Mouse (Mus musculus): ENCODE data around the gene Dpp8.
"Not testable (repeated sequence)": the region's sequence is repeated elsewhere in the genome, so short reads cannot be mapped to it uniquely, and the experiment has no call there.

Dpp8 gene

GRCm38 (mm10) chr9:65022580-65023135, 9.6 kb upstream of the Dpp8 start:
- DNase-seq = no peak

- no peak for DNase-seq
These were observed 8.8 kb upstream of the Dpp8 start for GRCm38 (mm10) chr9:65023447-65023846.

DNA sequence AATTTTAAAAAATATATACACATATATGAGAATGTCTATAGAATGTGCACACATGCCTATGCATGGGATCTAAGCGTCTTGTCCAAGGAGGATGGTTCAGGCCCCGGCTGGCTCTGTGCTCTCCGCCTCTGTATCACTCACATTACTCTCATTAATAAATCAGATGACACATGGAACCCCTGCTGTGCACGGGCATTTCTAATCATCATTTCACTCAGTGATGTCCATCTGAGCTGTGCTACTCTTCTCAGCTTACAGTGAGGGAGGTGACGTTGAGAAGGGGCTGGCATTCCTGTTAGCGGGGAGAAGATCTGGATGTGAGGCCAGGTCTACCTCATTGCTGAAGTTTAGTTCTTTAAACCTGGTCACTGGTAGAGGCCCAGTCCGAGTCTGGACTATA, 5.0 kb upstream of the Dpp8 start:
- DNase-seq = no peak

DNA sequence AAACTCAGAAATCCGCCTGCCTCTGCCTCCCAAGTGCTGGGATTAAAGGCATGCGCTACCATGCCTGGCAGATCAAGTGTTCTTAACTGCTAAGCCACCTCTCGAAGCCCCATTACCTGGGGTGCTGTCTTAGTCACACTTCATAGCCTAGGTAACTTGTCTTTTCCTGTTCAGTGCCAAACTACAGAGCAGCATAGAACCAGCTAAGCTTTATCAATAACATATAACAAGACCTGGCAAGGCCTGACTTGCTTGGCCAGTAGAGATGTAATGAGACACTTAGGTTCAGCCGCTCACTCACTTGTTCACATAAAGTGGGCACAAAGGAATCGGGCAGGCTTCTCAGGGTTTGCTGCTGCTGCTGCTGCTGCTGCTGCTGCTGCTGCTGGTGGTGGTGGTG, 3.9 kb upstream of the Dpp8 start:
- DNase-seq = no peak

DNA sequence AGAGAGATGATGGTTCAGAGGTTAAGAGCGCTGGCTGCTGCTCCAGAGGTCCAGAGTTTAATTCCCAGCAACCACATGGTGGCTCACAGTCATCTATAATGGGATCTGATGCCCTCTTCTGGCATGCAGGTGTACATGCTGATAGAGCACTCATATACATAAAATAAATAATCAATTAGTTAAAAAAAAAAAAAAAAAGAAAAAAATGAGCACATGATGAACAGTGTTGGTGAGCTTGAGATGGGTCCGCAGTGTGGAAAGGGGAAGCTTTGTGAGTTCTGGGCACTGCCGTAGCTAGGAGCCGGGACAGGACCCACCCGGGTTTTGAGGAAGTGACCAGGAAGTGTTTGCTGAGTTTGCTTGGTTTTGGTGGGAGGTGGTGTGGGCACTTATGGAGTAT, 859 bp upstream of the Dpp8 start:
- not testable (repeated sequence) for DNase-seq

GRCm38 (mm10) chr9:65031894-65032268, 333 bp upstream of the Dpp8 start:
- DNase-seq = no peak

DNA sequence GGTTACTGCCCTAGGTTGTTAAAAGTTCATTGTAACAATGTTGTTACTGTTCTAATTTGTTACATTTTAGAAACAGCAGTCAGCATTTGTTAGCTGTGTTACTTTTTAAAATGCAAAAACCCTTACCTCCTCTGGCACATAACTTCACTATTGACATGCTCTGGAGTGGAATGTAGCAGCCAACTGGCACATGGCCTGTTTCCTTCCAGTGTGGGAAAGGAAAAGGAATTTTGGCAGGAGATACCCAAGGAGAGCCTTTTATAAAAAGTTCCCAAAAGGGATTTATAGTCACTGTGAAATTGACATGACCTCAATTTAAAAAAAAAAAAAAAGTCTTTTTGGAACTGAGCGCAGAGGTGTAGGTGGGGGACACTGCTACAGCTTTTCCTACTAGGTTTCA, 4.2 kb downstream of the Dpp8 start:
- DNase-seq = no peak

DNA sequence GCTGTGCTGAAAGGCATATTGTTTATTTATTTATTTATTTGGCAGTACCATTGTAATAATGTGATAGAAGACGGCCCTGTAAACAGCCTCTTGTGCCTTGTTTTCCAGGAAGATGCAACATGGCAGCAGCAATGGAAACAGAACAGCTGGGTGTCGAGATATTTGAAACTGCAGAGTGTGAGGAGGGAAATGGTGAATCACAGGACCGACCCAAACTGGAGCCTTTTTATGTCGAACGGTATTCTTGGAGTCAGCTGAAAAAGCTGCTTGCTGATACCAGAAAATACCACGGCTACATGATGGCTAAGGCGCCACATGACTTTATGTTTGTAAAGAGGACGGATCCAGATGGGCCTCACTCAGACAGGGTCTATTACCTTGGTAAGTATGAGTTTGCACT, 4.6 kb downstream of the Dpp8 start:
- no peak for DNase-seq

DNA sequence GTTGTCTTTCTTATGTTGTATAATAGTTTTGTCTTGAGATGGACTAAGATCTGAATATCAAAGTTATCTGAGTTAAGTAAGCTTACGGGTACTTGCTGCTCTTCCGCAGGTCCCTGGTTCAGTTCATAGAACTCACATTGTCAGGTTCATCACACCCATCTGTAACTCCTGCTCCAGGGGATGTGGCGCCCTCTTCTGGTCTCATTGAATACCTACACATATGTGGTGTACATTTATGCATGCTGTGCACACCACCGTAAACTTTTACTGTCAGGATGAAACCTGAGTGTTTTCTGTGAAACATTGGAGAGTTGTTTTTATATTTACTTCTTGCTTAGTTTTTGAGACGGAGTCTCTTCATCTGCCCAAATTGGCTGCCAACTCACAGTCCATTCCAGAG, 9.2 kb downstream of the Dpp8 start:
- DNase-seq = no peak

DNA sequence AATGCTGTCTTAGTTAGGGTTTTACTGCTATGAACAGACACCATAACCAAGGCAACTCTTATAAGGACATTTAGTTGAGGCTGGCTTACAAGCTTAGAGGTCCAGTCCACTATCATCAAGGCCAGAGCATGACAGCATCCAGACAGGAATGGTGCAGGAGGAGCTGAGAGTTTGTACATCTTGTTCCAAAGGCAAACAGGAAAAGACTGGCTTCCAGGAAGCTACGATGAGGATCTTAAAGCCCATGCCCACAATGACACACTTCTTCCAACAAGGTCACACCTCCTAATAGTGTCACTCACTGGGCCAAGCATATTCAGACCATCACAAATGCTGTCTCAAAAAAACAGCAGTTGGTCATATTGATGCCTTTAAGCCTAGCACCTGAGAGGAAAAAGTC, 14.8 kb downstream of the Dpp8 start:
- no peak for DNase-seq

DNA sequence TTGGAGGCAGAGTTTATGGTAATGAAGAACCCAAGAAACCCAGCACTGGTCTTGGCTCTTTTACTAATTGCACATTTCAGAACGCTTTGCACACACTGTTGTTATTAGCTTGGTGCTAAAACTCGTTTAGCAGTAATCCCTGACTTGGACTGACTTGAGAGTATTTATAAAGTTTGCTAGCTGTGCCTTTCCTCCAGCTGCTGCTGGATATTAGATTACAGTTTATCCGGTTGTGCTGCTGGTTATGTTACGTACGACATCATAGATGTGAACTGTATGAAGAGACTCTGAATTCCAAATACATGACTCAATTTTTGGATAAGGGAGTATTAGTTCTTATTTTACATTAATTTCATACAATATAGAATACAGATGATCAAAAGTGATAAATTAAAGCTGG, 17.2 kb downstream of the Dpp8 start:
- DNase-seq = no peak

DNA sequence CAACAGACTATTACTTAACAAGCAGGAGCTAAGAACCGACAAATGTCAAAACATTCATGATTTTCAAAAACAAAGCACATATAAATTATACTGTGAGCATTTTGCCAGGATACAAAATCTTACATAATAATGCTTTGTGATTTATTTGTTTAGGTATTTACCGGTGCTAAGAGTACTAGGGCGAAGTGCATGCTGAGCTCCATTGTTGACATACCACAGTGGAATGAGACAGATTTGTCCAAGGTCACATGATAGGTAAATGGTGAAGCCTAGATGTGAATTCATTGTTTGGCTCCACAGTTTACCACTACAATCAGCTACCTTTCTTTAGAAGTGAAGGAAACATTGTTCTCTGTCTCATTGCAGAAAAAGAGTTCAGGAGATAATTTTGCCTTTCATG, 18.8 kb downstream of the Dpp8 start:
- no peak for DNase-seq

- DNase-seq = no peak
These were observed 32.0 kb downstream of the Dpp8 start for GRCm38 (mm10) chr9:65064251-65064650.

GRCm38 (mm10) chr9:65070587-65070986, 38.4 kb downstream of the Dpp8 start:
- DNase-seq = no peak

GRCm38 (mm10) chr9:65073555-65073954, 41.3 kb downstream of the Dpp8 start:
- no peak for DNase-seq

GRCm38 (mm10) chr9:65074251-65074650, 42.0 kb downstream of the Dpp8 start:
- DNase-seq = no peak

DNA sequence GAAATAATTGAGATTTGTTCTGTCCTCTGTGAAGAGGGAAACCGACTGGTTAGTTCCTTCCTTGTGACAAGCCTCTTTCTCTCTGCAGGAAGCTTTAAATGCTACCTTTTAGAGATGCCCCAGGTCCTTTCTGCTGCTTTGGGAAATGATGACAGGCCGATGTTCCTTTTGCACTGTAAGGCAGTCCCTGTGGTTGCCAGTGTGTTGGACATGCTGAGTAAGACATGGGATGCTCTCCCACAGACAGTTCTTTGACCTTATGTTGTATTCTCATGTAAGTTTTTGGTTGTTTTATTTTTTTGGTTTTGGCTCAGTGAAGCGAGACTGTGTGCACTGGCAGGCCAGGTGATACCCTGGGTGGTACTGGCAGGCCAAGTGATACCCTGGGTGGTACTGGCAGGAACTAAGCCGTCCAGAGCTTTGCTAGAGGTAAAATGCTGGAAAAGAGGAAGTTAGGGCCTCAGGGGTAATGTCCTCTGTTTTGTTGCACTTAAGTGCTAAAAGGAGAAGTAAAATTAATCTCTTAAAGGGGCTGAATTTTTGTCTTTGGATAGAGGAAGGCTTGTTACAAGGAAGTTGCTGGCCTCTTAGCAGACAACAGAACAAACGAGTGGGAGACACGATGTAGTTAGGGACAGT, 42.8 kb downstream of the Dpp8 start:
- DNase-seq = no peak

- DNase-seq = no peak
These were observed 45.3 kb downstream of the Dpp8 start for GRCm38 (mm10) chr9:65077536-65077935.

DNA sequence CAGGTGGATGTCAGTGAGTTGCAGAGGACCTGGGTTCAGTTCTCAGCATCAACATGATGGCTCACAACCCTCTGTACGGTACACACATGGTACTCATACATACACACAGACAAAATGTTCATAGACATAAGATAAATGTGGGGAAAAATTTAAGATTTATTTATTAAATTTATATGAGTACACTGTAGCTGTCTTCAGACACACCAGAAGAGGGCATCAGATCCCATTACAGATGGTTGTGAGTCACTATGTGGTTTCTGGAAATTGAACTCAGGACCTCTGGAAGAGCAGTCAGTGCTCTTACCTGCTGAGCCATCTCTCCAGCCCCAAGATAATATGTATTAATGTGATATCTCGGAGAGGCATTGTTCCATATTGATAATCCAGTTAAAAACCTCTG, 47.9 kb downstream of the Dpp8 start:
- not testable (repeated sequence) for DNase-seq

GRCm38 (mm10) chr9:65083075-65083765, 51.0 kb downstream of the Dpp8 start:
- no peak for DNase-seq

GRCm38 (mm10) chr9:65084198-65084807, 52.1 kb downstream of the Dpp8 start:
- DNase-seq = no peak

- no peak for DNase-seq
These were observed 53.1 kb downstream of the Dpp8 start for GRCm38 (mm10) chr9:65085270-65085669.

DNA sequence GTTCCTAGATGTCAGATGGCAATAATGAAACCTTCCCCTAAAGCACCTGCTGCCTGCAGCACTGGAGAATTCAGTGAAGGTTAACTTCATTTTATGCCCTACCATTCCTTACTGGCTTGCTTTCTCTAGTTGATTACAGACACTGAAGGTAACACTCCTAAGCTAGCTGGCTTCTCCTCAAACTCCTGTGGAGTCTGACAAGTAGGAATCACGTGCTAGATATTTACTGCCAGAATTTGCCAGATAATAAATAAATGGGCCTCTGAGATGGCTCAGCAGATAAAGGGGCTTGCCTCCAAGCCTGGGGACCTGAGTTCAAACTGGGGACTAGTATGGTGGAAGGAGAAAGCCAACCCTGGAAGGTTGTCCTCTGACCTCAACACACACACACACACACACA, 54.6 kb downstream of the Dpp8 start:
- no peak for DNase-seq

GRCm38 (mm10) chr9:65087490-65087889, 55.3 kb downstream of the Dpp8 start:
- DNase-seq = peak; percentile 33

All from layer of hippocampus, adult 9-11 months (tissue).